In genomic region chr13:63741879-63742278, GRCm38 (mm10) we compare ENCODE assay signal across 11 mouse cellular contexts.
DNase-seq lines count a peak whose midpoint lies in the region; ATAC-seq lines count a peak whose summit lies in the region.
"Had no signal": no experiment of that assay in that cellular context is flagged by ENCODE, and none has a peak within 500 bp of the region (broad histone marks: within the 10 kb centered on the region; RNA-seq: fewer than 3 reads in every experiment).

No protein-coding gene starts in this region.

- no peak for ATAC-seq in inflammation-experienced regulatory T-cells, adult 6 months

- DNase-seq in kidney, postnatal 36 days: peak; percentile 6 to 22
- DNase-seq in kidney, postnatal 14 days: no peak
- DNase-seq in brain, embryonic 18.5 days (ENCODE audit: low read depth, low spot score): peak; percentile 24
- DNase-seq in cerebellum, adult 9-11 months: peak; percentile 23
- DNase-seq in layer of hippocampus, postnatal 14 days (ENCODE audit: low spot score in 2 of 2): peak; percentile 29 to 76
- DNase-seq in spleen, postnatal 10 days (ENCODE audit: low spot score in 2 of 2): no peak
- no peak for DNase-seq in kidney, postnatal 4 days
- DNase-seq: gastrocnemius, postnatal 10 days; kidney, adult 11 months; lung, postnatal 14 days had no signal

Comparison
In these comparisons a context has a peak if more than half of its experiments do, and no peak if none do; other contexts are left out.
1. DNase-seq: peak in kidney, postnatal 36 days (2 of 2), brain, embryonic 18.5 days (single experiment), cerebellum, adult 9-11 months (single experiment) and layer of hippocampus, postnatal 14 days (2 of 2); none in kidney, postnatal 14 days (single experiment), spleen, postnatal 10 days (0 of 2) and kidney, postnatal 4 days (0 of 2).